Mouse (Mus musculus): ENCODE measurements around the gene Alkbh6.

GRCm38 (mm10) chr7:30282740-30283139, 25.8 kb upstream of the Alkbh6 start:
- no peak for TF ChIP-seq CTCF (IDR thresholded peaks at IDR 0.05; ENCODE audit: low read depth, low read length)
- no peak for TF ChIP-seq POLR2A (IDR thresholded peaks at IDR 0.05; ENCODE audit: borderline replicate concordance, low read depth, low read length)

All from bone marrow macrophage, adult 2 months (primary cell).